Mouse (Mus musculus) testis, adult 2 months (tissue): Measurements from ENCODE around the gene Pdilt. TPM values are rescaled to one million over a fixed set of nuclear protein-coding genes. Genes with fewer than 3 reads are reported as not detected.
A peak's percentile ranks its signal among the peaks of the same experiment; 100 is the strongest.

Source experiments
- H3K27ac ChIP-seq: fragments of 200-500 bp; 2 replicates; pipeline ENCODE4 v1.5.1; 2012; ENCODE audit warnings: low read depth, low read length; ENCODE audit not compliant: control insufficient read depth, insufficient read depth
- H3K27me3 ChIP-seq: fragments of 200-500 bp; 2 replicates; pipeline ENCODE4 v1.6.1; 2012; ENCODE audit warnings: mild to moderate bottlenecking, low read length, moderate library complexity; ENCODE audit not compliant: control insufficient read depth, insufficient read depth
- H3K36me3 ChIP-seq: fragments of 200-500 bp; 2 replicates; pipeline ENCODE4 v1.6.1; 2012; ENCODE audit warnings: mild to moderate bottlenecking, low read length; ENCODE audit not compliant: control insufficient read depth, insufficient read depth
- H3K4me1 ChIP-seq: fragments of 200-500 bp; 2 replicates; pipeline ENCODE4 v1.6.1; 2012; ENCODE audit warnings: low read length; ENCODE audit not compliant: control insufficient read depth, insufficient read depth
- H3K4me3 ChIP-seq: fragments of 200-500 bp; 2 replicates; pipeline ENCODE4 v1.5.1; 2012; ENCODE audit warnings: low read depth, mild to moderate bottlenecking, low read length, moderate library complexity, mixed read lengths; ENCODE audit not compliant: control insufficient read depth
- CTCF ChIP-seq: fragments of 200-500 bp; IDR thresholded peaks from 2 replicates; pipeline ENCODE4 v1.5.1; 2012; ENCODE audit warnings: low read depth, mild to moderate bottlenecking, inconsistent platforms, low read length, moderate library complexity; ENCODE audit not compliant: control insufficient read depth, insufficient read depth, insufficient replicate concordance
- POLR2A ChIP-seq: fragments of 200-500 bp; IDR thresholded peaks from 2 replicates; pipeline ENCODE4 v1.6.1; 2012; ENCODE audit warnings: low read depth, mild to moderate bottlenecking, inconsistent platforms, low read length, moderate library complexity; ENCODE audit not compliant: control insufficient read depth
- polyA plus RNA-seq: library from polyadenylated mRNA; depleted of rRNA; stranded (reverse); fragments of >200 nt; gene quantifications from 2 replicates; pipeline ENCODE4 v1.2.3, GENCODE M21; 2012

The Pdilt gene
- polyA plus RNA-seq, 1 experiment, result 155 TPM

DNA sequence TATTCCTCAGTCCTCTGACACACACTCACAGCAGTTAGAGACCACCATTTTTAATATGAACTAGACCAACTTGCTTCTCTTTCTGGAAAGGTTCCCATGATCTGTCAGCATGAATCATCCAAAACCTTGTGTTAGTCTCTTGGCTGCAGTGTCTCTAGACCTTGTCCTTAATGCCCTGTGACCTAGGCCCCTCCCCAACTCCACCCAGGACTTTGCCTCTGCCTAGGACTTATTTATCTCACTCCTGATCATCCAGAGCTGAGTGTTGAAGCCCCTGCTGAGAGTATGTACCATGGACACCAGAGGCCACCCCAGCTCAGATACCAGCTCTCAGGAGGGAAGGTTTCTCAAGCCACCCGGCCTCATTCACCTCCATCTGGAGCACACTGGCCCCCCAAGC lies 904 bp downstream of the Pdilt start:
- Histone ChIP-seq H3K27ac (no peak overlapping the region), H3K27me3 (no peaks in the 10 kb centered on the region), H3K4me1 (peaks cover 2% of the 10 kb centered on the region; the same call in 1 of the 2 replicates), H3K36me3 (no peaks in the 10 kb centered on the region), H3K4me3 (peak overlapping the region; percentile 68)
- TF ChIP-seq CTCF (no peak), POLR2A (no peak)

DNA sequence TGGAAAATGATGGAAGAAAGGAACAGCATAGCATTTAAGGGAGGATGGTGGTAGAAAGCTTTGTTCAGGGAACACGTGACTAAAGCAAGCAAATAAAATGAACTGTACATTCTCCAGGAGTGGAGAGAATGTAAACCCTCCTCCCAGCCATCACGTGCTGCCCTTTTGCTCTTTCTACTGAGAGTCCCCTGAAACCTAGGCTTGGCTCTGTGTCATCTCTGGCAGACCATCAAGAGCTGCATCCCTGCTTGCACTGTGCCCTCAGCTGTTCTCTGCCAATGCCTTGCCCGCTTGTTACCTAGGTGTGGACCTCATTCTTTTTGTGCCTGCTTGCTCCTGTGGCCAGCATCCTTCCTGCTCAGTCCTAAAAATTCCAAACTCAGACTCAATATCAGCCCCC lies 1.5 kb downstream of the Pdilt start:
- H3K27me3 ChIP-seq, result no peaks in the 10 kb centered on the region
- H3K4me1 ChIP-seq, result peaks cover 2% of the 10 kb centered on the region; the same call in 1 of the 2 replicates
- H3K36me3 ChIP-seq, result no peaks in the 10 kb centered on the region
- peak overlapping the region; percentile 68 for H3K4me3 ChIP-seq
- TF ChIP-seq POLR2A, result no peak
- no peak for TF ChIP-seq CTCF
- H3K27ac ChIP-seq, result no peak overlapping the region

DNA sequence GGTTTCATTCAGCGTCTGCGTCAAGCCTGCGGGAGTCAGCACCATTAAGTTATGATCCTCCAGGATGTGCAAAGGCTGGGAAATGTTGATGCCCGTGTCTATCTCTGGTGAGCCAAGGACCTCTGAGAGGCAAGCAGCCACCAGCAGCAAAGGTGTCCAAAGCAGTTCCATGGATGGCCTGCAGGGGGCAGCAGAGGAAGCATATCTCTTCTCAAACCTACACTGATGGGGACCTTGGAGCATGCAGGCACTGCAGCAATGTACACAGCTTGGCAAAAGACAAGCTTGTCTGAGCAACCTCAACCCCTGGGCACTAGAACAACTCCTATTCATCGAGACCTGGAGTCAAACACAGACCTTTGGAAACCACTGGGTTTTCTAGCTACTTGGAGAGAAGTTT lies 3.6 kb downstream of the Pdilt start:
- H3K4me3 ChIP-seq, result peak overlapping the region; percentile 60
- H3K27ac ChIP-seq, result no peak overlapping the region
- peaks cover 2% of the 10 kb centered on the region; the same call in 1 of the 2 replicates for H3K4me1 ChIP-seq
- no peaks in the 10 kb centered on the region for H3K27me3 ChIP-seq
- H3K36me3 ChIP-seq, result no peaks in the 10 kb centered on the region
- peak; percentile 99 for TF ChIP-seq CTCF
- no peak for TF ChIP-seq POLR2A

DNA sequence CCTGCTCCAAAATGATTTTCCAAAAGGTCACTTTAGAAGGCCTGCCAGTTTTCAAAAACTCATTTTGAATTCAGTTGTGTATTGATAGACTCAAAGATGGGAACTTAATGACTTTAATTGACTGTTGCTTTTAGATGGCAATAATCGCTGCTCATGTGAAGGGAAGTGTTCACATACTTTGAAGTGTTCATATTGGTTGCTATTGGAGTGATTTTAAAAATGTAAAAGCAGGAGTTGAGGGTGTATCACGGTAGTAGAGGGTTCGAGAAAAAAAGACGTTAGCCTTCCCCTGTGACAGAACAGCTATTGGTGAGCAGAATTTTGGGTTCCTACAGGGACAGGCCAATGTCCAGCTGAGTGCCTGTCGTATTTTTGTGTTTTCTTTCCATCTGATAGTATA lies 4.1 kb downstream of the Pdilt start, which contains the start of gene Acsm5:
Acsm5 (plus strand) TSS at position 301 of the 400 bp plus-strand sequence.
- Histone ChIP-seq H3K27ac (no peak within 1 kb of the TSS), H3K27me3 (no peaks in the 10 kb centered on the region), H3K4me1 (peaks cover 2% of the 10 kb centered on the region; the same call in 1 of the 2 replicates), H3K36me3 (no peaks in the 10 kb centered on the region), H3K4me3 (peak within 1 kb of the TSS; percentile 68)
- TF ChIP-seq CTCF (no peak), POLR2A (no peak)

DNA sequence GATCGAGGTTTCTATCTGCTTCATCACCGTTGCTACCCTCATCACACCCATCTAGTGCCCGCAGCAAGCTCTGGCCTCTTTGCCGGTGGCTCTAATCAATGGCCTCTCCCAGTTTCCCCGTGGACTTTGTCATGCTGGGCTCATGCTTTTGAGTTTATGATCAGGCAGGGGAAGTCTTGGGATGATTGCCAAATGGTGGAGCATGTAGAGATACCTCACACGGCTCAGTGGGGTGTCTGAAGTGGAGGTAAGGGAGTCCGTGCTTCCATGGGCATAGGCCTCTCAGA lies 7.1 kb downstream of the Pdilt start:
- H3K27ac ChIP-seq, result no peak overlapping the region
- H3K36me3 ChIP-seq, result no peaks in the 10 kb centered on the region
- no peak overlapping the region for H3K4me3 ChIP-seq
- no peak for TF ChIP-seq POLR2A
- no peak for TF ChIP-seq CTCF
- no peaks in the 10 kb centered on the region for H3K27me3 ChIP-seq
- peaks cover 2% of the 10 kb centered on the region; the same call in 1 of the 2 replicates for H3K4me1 ChIP-seq

DNA sequence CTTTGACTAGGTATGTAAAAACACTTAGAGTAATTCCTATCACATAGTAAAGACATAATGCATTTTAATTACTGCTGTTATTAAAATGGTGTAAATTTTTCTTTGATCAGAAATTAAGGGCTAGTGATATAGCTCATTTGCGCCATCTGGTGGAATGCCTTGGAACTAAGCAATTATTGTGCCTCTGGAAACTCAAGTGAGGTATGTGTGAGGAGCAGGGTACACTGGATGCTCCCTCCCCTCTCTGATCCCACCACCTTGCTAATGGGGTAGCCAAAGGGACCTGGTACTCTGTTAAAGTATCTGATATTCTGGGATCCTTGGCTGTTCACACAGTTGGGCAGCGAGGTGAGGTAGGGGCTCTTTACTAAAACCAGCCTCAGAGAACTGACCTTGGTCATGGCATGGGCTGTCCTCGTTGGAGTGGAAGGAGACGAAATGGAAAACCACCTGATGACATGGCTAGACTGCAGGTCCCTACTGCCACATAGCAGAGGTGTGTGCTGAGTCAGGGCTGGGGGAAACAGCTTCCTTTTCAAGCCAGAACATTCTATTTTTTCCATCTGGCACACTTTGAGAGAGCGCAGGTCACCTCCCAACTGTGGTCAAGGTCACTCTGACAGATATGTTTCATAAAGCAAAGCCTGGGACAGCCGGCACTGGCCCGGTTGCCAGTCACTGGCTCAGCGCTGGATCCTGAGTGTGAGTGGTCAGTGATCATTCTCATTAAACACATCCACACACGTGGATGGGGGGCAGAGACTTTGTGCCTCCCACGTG lies 7.6 kb downstream of the Pdilt start:
- Histone ChIP-seq H3K4me3 (no peak overlapping the region), H3K36me3 (no peaks in the 10 kb centered on the region), H3K27ac (no peak overlapping the region), H3K4me1 (peaks cover 2% of the 10 kb centered on the region; the same call in 1 of the 2 replicates), H3K27me3 (no peaks in the 10 kb centered on the region)
- TF ChIP-seq CTCF, result peak; percentile 18; the same call in 1 of the 2 replicates
- no peak for TF ChIP-seq POLR2A

DNA sequence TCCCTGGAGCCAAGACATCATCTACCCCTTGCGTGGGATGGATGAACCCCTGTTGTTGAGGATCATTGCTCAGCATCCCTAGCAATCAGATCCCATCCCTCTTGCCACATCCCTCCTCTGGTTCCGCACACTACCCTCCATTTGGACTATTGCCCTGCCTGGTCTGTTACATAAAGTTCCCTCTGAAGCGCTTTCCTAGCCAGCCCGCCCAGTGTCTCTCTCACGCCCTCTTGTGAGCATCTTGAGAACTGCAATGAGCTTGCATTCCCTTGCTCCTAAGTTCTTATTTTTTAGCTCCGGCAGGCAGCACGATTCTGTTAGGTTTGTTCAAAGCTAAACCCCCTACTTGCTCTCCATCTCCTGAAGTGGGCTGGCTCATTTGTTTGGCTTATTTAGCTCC lies 10.2 kb downstream of the Pdilt start:
- H3K36me3 ChIP-seq, result no peaks in the 10 kb centered on the region
- TF ChIP-seq POLR2A (no peak), CTCF (peak; percentile 85)
- peak overlapping the region; percentile 79 for H3K4me3 ChIP-seq
- no peak overlapping the region for H3K27ac ChIP-seq
- H3K27me3 ChIP-seq, result no peaks in the 10 kb centered on the region
- H3K4me1 ChIP-seq, result no peaks in the 10 kb centered on the region; the same call in 1 of the 2 replicates
